Comparison of ENCODE assay signal across 8 mouse cellular contexts in genomic region chr8:11006276-11006630, GRCm38 (mm10). TPM values are rescaled to one million over a fixed set of nuclear protein-coding genes. Genes with fewer than 3 reads are reported as not detected.
DNase-seq lines count a peak whose midpoint lies in the region; ATAC-seq and TF ChIP-seq lines count a peak whose summit lies in the region.

No protein-coding gene starts in this region.

- H3K4me3 ChIP-seq in heart, embryonic 10.5 days = peak overlapping the region; percentile 86
- peak overlapping the region; percentile 83 to 88; a peak in 3 of 4 replicates for H3K4me3 ChIP-seq in MEL (ENCODE audit: control insufficient read depth in 1 of 2, insufficient read depth in 1 of 2, low read depth in 2 of 2, low read length in 2 of 2)
- peak overlapping the region; percentile 95 for H3K4me3 ChIP-seq in forebrain, embryonic 15.5 days
- H3K4me3 ChIP-seq in liver, embryonic 14.5 days (ENCODE audit: insufficient read depth in 1 of 2, low read depth in 2 of 2, low read length in 2 of 2) = peak overlapping the region; percentile 86 to 88

- peak overlapping the region; percentile 94 for H3K4me2 ChIP-seq in forebrain, embryonic 15.5 days (replicated peaks)
- H3K4me2 ChIP-seq in liver, embryonic 14.5 days (ENCODE audit: low read depth) = peak overlapping the region; percentile 96

- no peak for TF ChIP-seq RAD21 in MEL (IDR thresholded peaks at IDR 0.05; ENCODE audit: low read depth, low read length)

- H3K27me3 ChIP-seq in heart, embryonic 10.5 days (ENCODE audit: insufficient read depth, poor library complexity, severe bottlenecking) = no peaks in the 10 kb centered on the region
- no peaks in the 10 kb centered on the region for H3K27me3 ChIP-seq in MEL (ENCODE audit: control insufficient read depth in 1 of 2, insufficient read depth in 2 of 2, low read length in 2 of 2)
- no peaks in the 10 kb centered on the region for H3K27me3 ChIP-seq in forebrain, embryonic 15.5 days
- H3K27me3 ChIP-seq in liver, embryonic 14.5 days (ENCODE audit: control insufficient read depth, insufficient read depth, low read length) = peaks cover 2% of the 10 kb centered on the region; the same call in 1 of the 2 replicates

- no peak for TF ChIP-seq CTCF in MEL (IDR thresholded peaks at IDR 0.05 in 2 of 3, conservative IDR thresholded peaks at IDR 0.05 in 1 of 3; ENCODE audit: control insufficient read depth in 1 of 3, insufficient read depth in 1 of 3, low read depth in 2 of 3, low read length in 3 of 3, poor library complexity in 1 of 3, severe bottlenecking in 1 of 3)
- TF ChIP-seq CTCF in liver, embryonic 14.5 days (IDR thresholded peaks at IDR 0.05; ENCODE audit: low read depth) = no peak

- peaks cover 26% of the 10 kb centered on the region for H3K36me3 ChIP-seq in heart, embryonic 10.5 days
- H3K36me3 ChIP-seq in MEL (ENCODE audit: control insufficient read depth in 1 of 2, insufficient read depth in 2 of 2, low read length in 2 of 2) = peaks cover 0 to 14% of the 10 kb centered on the region in 2 experiments; a peak in 2 of 4 replicates
- H3K36me3 ChIP-seq in forebrain, embryonic 15.5 days = no peaks in the 10 kb centered on the region
- peaks cover 11% of the 10 kb centered on the region for H3K36me3 ChIP-seq in liver, embryonic 14.5 days (replicated peaks; ENCODE audit: control insufficient read depth, insufficient read depth, low read depth)

- H3K4me1 ChIP-seq in heart, embryonic 10.5 days = peaks cover 79% of the 10 kb centered on the region
- H3K4me1 ChIP-seq in MEL (ENCODE audit: control insufficient read depth in 1 of 2, insufficient read depth in 2 of 2, low read length in 2 of 2) = peaks cover 6 to 31% of the 10 kb centered on the region in 2 experiments
- H3K4me1 ChIP-seq in forebrain, embryonic 15.5 days = peaks cover 79% of the 10 kb centered on the region
- H3K4me1 ChIP-seq in liver, embryonic 14.5 days (replicated peaks; ENCODE audit: control insufficient read depth in 2 of 2, insufficient read depth in 2 of 2, low read length in 1 of 2) = peaks cover 27 to 37% of the 10 kb centered on the region in 2 experiments

- TF ChIP-seq EP300 in MEL (IDR thresholded peaks at IDR 0.05; ENCODE audit: low read depth in 1 of 2, low read length in 2 of 2) = no peak
- TF ChIP-seq EP300 in liver, embryonic 14.5 days (IDR thresholded peaks at IDR 0.05; ENCODE audit: low read depth) = no peak

- TF ChIP-seq POLR2A in MEL (IDR thresholded peaks at IDR 0.05; ENCODE audit: control insufficient read depth in 1 of 2, insufficient read depth in 1 of 2, low read depth in 1 of 2, low read length in 2 of 2, poor library complexity in 1 of 2) = no peak

- peak overlapping the region; percentile 97 for H3K27ac ChIP-seq in heart, embryonic 10.5 days
- no peak overlapping the region for H3K27ac ChIP-seq in MEL (ENCODE audit: control insufficient read depth, low read depth, low read length)
- no peak overlapping the region for H3K27ac ChIP-seq in forebrain, embryonic 15.5 days (replicated peaks)
- H3K27ac ChIP-seq in liver, embryonic 14.5 days = no peak overlapping the region

- no peaks in the 10 kb centered on the region for H3K9me3 ChIP-seq in heart, embryonic 10.5 days
- no peaks in the 10 kb centered on the region for H3K9me3 ChIP-seq in MEL (replicated peaks; ENCODE audit: insufficient read depth, low read length)
- H3K9me3 ChIP-seq in forebrain, embryonic 15.5 days = no peaks in the 10 kb centered on the region
- no peaks in the 10 kb centered on the region for H3K9me3 ChIP-seq in liver, embryonic 14.5 days (ENCODE audit: control insufficient read depth, low read length)

- no peak for ATAC-seq in forebrain, embryonic 15.5 days (replicated peaks)
- no peak for ATAC-seq in liver, embryonic 14.5 days (ENCODE audit: insufficient read depth)

- peak overlapping the region; percentile 83 for H3K9ac ChIP-seq in MEL (ENCODE audit: control insufficient read depth, low read depth, low read length, poor library complexity, severe bottlenecking)
- H3K9ac ChIP-seq in forebrain, embryonic 15.5 days (replicated peaks) = peak overlapping the region; percentile 71
- H3K9ac ChIP-seq in liver, embryonic 14.5 days (replicated peaks) = peak overlapping the region; percentile 93

- 82% methylated on average over 9 of the region's 9 CpGs for WGBS in heart, embryonic 10.5 days
- 82% methylated on average over 9 of the region's 9 CpGs for WGBS in forebrain, embryonic 15.5 days
- WGBS in liver, embryonic 14.5 days (ENCODE audit: insufficient replicate concordance) = 83% methylated on average over 9 of the region's 9 CpGs

- peaks cover 75% of the 10 kb centered on the region for H3K79me2 ChIP-seq in MEL (ENCODE audit: control insufficient read depth, insufficient read depth, low read length, poor library complexity)

- no peak for DNase-seq in heart, embryonic 10.5 days (ENCODE audit: low spot score)
- DNase-seq in heart, adult 18-20 months = no peak
- no peak for DNase-seq in MEL (ENCODE audit: low read depth, low spot score)
- DNase-seq in liver, embryonic 14.5 days (ENCODE audit: low read depth in 3 of 3, low spot score in 3 of 3) = no peak
- DNase-seq in urinary bladder, postnatal 10 days (ENCODE audit: low spot score) = no peak
- no peak for DNase-seq in gastrocnemius, adult 8-10 months (ENCODE audit: low spot score in 2 of 2)
- DNase-seq in ovary, postnatal 14 days (ENCODE audit: low spot score) = no peak

TF ChIP-seq in MEL, 35 proteins besides CTCF, POLR2A, EP300 and RAD21:
- TF ChIP-seq KAT2A (conservative IDR thresholded peaks at IDR 0.05; ENCODE audit: low read depth, low read length) (no peak), E2F4 (IDR thresholded peaks at IDR 0.05; ENCODE audit: borderline replicate concordance, low read depth, low read length) (no peak), NELFE (IDR thresholded peaks at IDR 0.05; ENCODE audit: low read depth, low read length) (no peak), MAX (IDR thresholded peaks at IDR 0.05; ENCODE audit: low read length) (no peak), UBTF (IDR thresholded peaks at IDR 0.05; ENCODE audit: borderline replicate concordance, insufficient read depth, low read depth, low read length) (no peak), CHD2 (IDR thresholded peaks at IDR 0.05; ENCODE audit: low read length) (no peak), JUND (IDR thresholded peaks at IDR 0.05; ENCODE audit: low read depth, low read length) (no peak), CHD1 (IDR thresholded peaks at IDR 0.05; ENCODE audit: low read depth, low read length) (no peak), SMC3 (IDR thresholded peaks at IDR 0.05; ENCODE audit: low read depth, low read length) (no peak), GABPA (IDR thresholded peaks at IDR 0.05; ENCODE audit: low read depth, low read length) (no peak), SIN3A (IDR thresholded peaks at IDR 0.05; ENCODE audit: low read length) (no peak), USF1 (IDR thresholded peaks at IDR 0.05; ENCODE audit: low read depth, low read length) (no peak), ZNF384 (IDR thresholded peaks at IDR 0.05; ENCODE audit: low read depth, low read length) (no peak), BHLHE40 (IDR thresholded peaks at IDR 0.05; ENCODE audit: borderline replicate concordance, low read depth, low read length) (no peak)

RNA-seq across cellular contexts. Expression of gene Irs2, which starts 2.0 kb away (rescaled TPM):
- polyA plus RNA-seq in heart, embryonic 10.5 days (2016; fragmentation: Nextera tagmentation; extraction: Ambion mirVana) = 4.5 and 6.2 TPM in 2 replicates
- total RNA-seq in heart, adult 18-20 months (2021) = 10 to 100 TPM; 17.8 to 18.5 TPM
- 12.4 and 16.4 TPM in 2 replicates for total RNA-seq in MEL (2012; rRNA removed)
- 10 to 100 TPM in 1 of 2 experiments, not detected in 1; 23.1 TPM for polyA plus RNA-seq in MEL (2012; ENCODE audit: insufficient read depth in 1 of 2, insufficient read length in 2 of 2, low read depth in 1 of 2, low replicate concordance in 2 of 2, missing spikeins in 1 of 2)
- polyA plus RNA-seq in forebrain, embryonic 15.5 days (2015; fragmentation: Nextera tagmentation; extraction: Ambion mirVana) = 7.1 and 7.5 TPM in 2 replicates
- 4.7 and 5.4 TPM in 2 replicates for polyA plus RNA-seq in liver, embryonic 14.5 days (2012; rRNA removed)
- 2.9 and 3.4 TPM in 2 replicates for polyA plus RNA-seq in liver, embryonic 14.5 days (2014; fragmentation: Nextera tagmentation; extraction: Ambion mirVana)
- 10 to 100 TPM; 12.4 to 21.6 (median 15.2) TPM for total RNA-seq in gastrocnemius, adult 8-10 months (2022)
